Mouse (Mus musculus) c-Kit-positive CD71-positive TER-119-negative erythroid progenitor cells, embryonic 14.5 days (primary cell): ENCODE data around the gene Pipox.

Source experiments
- DNase-seq: peaks from one replicate; pipeline ENCODE4 v3.0.0-alpha.2; 2013; ENCODE audit warnings: low read depth

Pipox gene

GRCm38 (mm10) chr11:77893787-77894718, at the start of gene Pipox:
TSS of gene Pipox (minus strand) at chr11:77894096.
- no peak for DNase-seq

- DNase-seq, result no peak
These were observed 48.3 kb upstream of the Pipox start for GRCm38 (mm10) chr11:77942230-77942629.

DNA sequence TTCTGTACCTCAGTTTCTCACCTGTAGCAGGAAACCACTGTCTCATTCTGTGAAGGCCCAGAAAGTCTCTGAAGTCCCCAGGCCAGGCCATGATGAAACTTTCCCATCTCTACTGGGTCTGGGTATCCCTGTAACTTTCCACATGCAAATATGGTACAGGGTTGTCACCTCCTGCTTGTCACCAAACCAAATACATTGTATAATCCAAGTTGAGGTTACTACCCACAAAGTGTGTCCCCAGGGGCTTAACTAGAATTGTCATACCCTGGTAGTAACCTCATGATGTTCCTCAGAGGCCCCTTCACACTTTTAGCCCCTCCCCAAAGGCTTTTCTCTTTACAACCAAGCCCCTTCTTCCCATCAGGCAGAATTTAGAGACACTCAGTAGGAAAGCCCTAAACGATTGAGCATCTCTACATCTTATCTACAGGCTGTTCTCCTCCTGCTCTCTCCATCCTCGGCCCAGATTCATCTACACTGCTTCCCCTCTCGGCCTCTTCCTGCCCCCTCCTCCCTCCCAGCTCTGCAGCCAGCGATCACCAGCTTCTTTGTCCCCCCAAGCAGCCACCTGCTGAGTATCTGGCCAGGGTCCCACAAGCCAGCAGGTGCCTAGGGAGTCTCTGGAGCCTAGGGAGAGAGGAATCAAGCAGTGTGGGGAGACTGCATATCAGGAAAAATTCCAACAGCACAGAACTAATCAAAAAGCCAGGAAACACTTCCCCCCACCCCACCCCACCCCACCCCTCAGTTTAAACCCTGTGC, 43.9 kb upstream of the Pipox start:
- DNase-seq, result no peak

GRCm38 (mm10) chr11:77936846-77937245, 43.0 kb upstream of the Pipox start:
- no peak for DNase-seq

GRCm38 (mm10) chr11:77934568-77935311, 40.8 kb upstream of the Pipox start:
- DNase-seq, result no peak

DNA sequence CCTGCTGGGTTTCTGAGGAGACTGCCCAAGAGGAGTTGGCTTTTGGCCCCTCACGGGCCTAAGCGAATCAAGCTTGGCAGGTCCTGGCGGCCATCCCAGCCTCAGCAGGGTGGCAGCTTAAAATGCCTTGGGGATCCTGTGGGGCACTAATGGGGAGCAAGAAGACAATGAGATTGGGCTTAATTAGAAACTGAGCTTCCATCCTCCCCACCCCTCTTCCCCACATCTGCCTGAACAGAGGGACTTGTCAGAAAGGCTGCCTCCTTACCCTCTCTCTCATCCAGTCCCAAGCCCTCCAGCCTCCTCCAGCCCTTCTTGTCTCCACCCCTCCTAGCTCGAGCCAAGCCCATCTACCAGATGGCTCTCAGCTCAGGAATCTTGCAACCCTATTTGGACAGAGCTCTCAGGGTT, 40.2 kb upstream of the Pipox start:
- DNase-seq, result no peak

- DNase-seq, result no peak
These were observed 38.7 kb upstream of the Pipox start for GRCm38 (mm10) chr11:77932576-77932975.

DNA sequence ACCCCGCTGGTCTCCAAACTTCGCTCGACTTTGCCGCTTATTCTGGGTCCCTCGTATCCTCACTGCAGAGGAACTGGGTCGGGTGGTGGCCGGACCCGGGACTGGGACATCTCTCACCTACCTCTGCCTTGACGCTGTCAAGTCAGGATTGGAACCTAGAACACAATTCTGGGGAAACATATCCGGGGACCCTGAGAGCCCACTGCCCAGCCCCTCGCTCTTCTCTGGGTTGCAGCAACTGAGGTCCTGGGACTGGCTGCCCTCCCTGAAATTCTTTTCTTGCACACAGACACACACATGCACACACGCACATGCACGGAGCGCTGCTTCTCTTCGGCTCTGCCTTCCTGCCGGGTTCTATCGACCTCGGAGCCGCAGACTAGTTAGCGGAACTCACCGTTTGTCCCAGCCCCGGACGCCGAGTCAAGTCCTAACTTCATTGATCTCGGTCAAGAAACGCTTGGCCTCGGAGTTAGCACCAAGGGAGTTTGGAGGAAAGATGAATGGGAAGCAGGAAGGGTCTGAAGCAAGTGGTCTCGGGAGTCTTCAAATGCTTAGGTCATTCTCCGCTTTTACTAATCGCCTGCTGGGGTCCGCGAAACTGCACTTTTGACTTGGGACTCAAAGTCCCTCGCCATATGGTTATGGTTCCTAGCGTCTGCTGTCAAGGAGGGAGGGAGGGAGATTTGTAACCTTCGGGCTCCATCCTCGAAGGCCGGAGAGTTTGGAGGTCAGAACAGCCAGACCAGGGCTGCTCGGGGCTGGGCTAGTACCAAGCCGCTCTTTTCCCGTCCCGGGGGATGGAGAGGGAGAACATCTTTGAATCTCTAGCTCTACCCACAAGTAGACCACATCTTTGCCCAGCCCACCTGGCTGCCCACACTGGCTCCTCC, 37.9 kb upstream of the Pipox start:
- DNase-seq, result no peak

- peak; percentile 49 for DNase-seq
These were observed 37.0 kb upstream of the Pipox start, which contains the start of gene Sez6 for GRCm38 (mm10) chr11:77930751-77931540. TSS of gene Sez6 (plus strand) at chr11:77930800.

- DNase-seq, result no peak
These were observed 33.9 kb upstream of the Pipox start for GRCm38 (mm10) chr11:77927837-77928236.

GRCm38 (mm10) chr11:77926666-77927065, 32.8 kb upstream of the Pipox start:
- DNase-seq, result no peak

DNA sequence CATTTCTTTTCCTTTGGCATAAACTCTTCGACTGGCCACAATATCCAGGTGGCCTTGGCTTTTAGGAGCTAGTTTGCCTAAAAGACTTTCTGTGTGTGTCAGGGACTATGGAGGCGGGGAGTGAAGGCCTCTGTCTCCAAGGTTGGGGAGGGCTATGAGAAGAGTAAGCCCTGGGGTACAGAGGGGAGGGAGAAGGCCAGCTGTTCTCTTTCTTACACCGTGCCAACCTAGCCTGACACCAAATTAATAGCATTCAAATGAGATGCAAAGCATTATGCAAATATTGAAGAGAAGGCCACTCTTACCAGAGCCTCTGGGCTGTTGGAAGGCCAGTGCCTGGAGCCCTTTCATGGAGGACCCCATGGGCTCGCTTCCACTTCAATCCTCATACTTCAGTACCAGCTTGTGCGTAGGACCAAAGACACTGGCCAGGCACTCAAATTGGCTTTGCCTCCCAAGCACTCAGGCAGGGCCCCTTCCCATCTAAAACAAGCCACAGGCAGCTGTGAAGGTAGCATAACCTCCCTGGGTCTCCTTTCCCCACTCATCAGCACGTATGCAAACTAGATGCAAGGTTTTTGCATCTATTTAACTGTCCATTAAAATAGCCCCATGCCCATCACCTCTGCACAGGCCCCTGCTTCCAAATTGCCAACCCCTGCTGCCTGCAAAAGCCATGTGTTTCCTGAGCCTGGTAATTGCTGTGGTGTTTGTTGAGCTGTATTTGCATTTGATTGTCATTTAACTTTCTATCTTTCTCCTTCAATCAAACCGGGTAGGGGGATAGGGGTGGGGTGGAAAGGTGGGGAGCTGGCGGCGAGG, 32.2 kb upstream of the Pipox start:
- DNase-seq, result no peak

DNA sequence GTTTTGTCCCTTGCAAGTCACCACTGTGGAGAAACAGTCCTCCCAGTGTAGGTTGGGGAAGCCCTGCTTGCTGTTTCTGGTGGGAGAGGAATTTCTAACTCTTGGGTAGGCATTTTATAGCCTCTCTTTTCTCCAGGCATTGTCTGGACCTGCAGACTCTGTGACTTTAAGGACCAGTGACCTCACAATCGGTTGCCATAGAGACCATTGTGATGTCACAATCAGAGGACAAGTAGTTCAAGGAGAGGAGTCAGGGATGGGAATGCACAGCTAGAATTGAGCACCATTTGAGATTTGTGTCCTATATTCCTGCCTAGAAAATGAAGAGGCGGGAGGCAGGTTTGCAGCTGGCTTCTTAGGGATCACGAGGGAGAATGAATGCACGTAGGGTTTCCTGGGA, 29.4 kb upstream of the Pipox start:
- no peak for DNase-seq

DNA sequence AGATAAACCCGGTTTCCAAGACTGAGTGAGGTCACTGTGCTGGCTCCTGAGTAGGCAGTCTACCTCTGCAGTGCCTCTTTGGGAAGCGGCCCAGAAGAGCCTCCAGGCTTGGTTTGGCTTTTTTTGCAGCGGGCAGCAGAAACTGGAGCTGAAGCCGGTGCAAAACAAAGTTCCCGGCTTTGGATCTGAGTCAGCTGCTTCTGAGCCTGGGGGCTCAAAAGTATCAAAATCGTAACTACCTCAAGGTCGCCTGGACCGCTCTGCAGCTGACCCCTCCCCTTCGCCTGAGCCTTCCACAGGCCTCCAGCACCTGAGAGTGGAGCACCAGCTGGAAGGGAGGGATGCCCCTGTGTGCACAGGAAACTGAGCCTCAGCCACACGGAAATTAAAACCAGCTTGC, 23.3 kb upstream of the Pipox start:
- DNase-seq, result no peak

DNA sequence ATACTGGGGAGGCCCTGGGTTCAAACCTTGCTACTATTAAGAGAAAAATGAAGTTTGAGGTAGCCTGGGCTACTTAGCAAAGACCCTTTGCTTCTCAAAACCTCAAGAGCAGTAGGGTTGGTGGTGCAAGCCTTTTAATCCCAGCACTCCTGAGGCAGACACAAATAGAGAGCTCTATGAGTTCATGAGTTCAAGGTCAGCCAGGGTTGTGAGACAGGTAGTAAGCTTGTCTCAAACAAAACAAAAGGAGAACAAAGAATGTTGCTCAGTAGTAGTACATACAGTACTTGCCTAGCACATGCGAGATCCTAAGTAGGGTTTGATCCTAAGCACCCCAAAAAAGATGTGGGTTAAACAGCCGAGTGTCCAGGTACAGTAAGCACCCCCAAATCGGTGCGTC, 22.8 kb upstream of the Pipox start:
- no peak for DNase-seq

DNA sequence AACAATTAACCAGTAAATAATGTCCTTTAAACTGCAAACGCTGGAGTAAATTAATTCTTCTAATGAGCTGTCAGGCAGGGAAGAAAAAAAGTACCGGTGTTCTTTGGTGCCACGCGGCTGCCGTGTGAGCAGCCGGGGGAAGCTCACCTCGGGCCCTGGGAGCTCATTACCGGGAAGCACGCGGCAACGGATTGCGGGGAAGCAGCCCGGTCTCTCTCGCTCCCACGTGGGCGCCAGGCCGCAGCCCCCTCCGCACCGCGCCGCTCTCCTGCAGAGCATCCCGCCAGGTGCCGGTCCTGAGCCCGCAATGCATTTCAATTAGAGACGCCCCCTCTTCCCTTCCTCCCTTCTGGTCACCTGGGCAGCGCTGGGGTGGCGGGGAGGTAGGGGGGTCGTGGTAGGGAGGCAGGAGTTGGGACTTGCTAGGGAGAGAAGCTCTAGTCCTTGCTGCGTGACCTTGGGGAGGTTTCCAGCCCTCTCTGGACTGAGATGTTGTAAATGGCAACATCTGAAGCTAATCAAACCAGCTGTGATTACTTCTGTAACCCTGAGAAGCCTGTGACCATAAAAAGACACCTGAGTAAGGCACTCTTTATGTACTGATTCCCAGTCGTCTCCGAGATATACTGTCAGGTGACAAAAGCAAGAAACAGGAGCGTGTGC, 20.8 kb upstream of the Pipox start:
- DNase-seq, result no peak

DNA sequence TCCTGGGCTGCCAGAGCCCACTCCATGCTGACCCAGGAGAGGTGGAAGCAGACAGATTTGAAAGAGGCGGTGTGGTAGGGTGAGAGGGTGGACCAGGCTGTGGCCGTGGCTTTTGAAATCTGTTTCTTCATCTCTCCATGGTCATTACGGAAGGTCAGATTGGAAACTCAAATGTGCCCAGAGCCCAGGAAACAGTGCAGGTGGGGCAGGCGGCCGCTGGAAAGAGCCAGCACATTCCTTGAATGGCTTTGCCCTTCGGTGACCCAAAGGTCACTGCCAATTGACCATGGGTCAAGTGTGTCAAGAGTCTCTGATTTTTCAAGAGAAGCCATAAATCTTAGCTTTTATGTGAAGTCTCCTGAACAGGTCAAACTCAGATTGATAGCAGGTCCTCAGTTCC, 19.6 kb upstream of the Pipox start:
- no peak for DNase-seq

- DNase-seq, result no peak
These were observed 15.9 kb upstream of the Pipox start for GRCm38 (mm10) chr11:77909776-77910175.

GRCm38 (mm10) chr11:77909376-77909775, 15.5 kb upstream of the Pipox start:
- DNase-seq, result no peak
